Mouse (Mus musculus) thymus, postnatal 4 days (tissue): ENCODE results near the gene Tnn.

Experiments used
- DNase-seq: peaks from one replicate; pipeline ENCODE4 v3.0.0; 2021

The Tnn gene

GRCm38 (mm10) chr1:160043271-160043975 lies 110.0 kb downstream of the Tnn start:
- no peak for DNase-seq

- no peak for DNase-seq
Measured at GRCm38 (mm10) chr1:160042351-160042750, 111.0 kb downstream of the Tnn start.

- DNase-seq, result no peak
Measured at GRCm38 (mm10) chr1:160041264-160041775, 112.1 kb downstream of the Tnn start.

GRCm38 (mm10) chr1:160039951-160040645 lies 113.3 kb downstream of the Tnn start:
- DNase-seq, result no peak

GRCm38 (mm10) chr1:160036996-160037521 lies 116.3 kb downstream of the Tnn start:
- no peak for DNase-seq

- no peak for DNase-seq
Measured at GRCm38 (mm10) chr1:160035561-160035960, 117.8 kb downstream of the Tnn start.
